Mouse (Mus musculus): ENCODE data around the gene Vps11. TPM values are rescaled to one million over a fixed set of nuclear protein-coding genes. Genes with fewer than 3 reads are reported as not detected.
"Not testable (repeated sequence)": the region's sequence is repeated elsewhere in the genome, so short reads cannot be mapped to it uniquely, and the experiment has no call there.

The Vps11 gene
- polyA plus RNA-seq, 1 experiment from 2014 or later: 34.4 TPM

DNA sequence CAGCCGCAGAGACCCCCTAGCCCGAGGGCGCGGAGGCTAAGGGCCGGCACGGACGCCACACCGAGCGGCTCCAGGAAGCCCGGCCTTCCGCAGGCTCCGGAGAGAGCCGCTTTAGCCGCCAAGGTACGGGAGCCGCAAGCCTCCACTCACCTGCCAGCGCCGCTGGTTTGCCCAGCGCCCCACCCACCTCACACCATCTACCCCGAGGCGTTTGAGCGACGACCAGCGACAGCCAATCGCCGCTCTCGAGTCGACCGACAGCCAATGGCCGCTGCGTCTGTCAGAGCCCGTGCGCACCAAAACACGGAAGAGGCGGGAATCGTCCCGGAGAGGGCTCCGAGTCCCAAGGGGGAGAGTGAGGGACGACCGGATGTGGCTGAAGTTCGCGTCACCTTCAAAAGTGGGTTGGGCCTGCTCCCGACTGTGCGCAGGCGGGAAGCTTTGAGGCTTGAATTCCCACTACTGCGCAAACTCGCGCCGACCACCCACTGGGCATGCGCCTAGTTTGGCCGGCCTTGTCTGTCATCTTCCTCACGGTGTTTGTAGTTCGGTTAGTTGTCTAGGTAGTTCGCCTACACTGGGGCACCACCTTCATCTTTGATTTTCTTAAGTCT, 55.9 kb downstream of the Vps11 start, which contains the start of gene Hinfp:
TSS of gene Hinfp (minus strand) at position 206 of the 614 bp plus-strand sequence.
- H3K4me2 ChIP-seq (ENCODE audit: low read depth, low read length): peak within 1 kb of the TSS; percentile 57
- H3K9ac ChIP-seq (replicated peaks; ENCODE audit: low read depth, low read length): peak within 1 kb of the TSS; percentile 78
- WGBS: under 1% methylated on average over 54 of the region's 54 CpGs

DNA sequence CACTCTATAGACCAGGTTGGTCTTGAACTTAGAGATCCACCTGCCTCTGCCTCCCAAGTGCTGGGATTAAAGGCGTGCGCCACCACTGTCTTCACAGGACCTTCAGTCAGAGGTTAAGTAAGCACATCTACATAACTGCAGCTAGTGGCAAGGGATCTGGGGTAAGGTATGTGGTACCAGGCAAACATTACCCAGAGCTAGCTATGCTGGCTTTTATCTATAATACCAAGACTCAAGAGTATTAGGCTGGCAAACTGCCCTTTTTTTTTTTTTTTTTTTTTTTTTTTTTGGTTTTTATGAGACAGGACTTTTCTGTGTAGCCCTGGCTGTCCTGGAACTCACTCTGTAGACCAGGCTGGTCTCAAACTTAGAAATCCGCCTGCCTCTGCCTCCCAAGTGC, 61.5 kb downstream of the Vps11 start:
- H3K4me3 ChIP-seq (ENCODE audit: low read depth, low read length); ATAC-seq (ENCODE audit: low read depth); H3K27ac ChIP-seq (ENCODE audit: low read depth, low read length); H3K4me2 ChIP-seq (ENCODE audit: low read depth, low read length); H3K27me3 ChIP-seq (ENCODE audit: control insufficient read depth, insufficient read depth, low read length); H3K9me3 ChIP-seq (ENCODE audit: control insufficient read depth, low read length); H3K9ac ChIP-seq (replicated peaks; ENCODE audit: low read depth, low read length): not testable (repeated sequence)
- H3K36me3 ChIP-seq (ENCODE audit: control insufficient read depth, insufficient read depth, low read length): peaks cover 60% of the 10 kb centered on the region
- H3K4me1 ChIP-seq (ENCODE audit: control insufficient read depth, insufficient read depth, low read length): peaks cover 10% of the 10 kb centered on the region
- WGBS: 94% methylated on average over 3 of the region's 3 CpGs

More for the DNA sequence above, 55.9 kb downstream of the Vps11 start, which contains the start of gene Hinfp:
- peak within 1 kb of the TSS; percentile 62 for H3K27ac ChIP-seq (ENCODE audit: low read depth, low read length)
- H3K4me3 ChIP-seq (ENCODE audit: low read depth, low read length): peak within 1 kb of the TSS; percentile 85
- peak; percentile 99 for ATAC-seq (ENCODE audit: low read depth)
- H3K27me3 ChIP-seq (ENCODE audit: control insufficient read depth, insufficient read depth, low read length): no peaks in the 10 kb centered on the region
- peaks cover 17% of the 10 kb centered on the region; the same call in 1 of the 2 replicates for H3K36me3 ChIP-seq (ENCODE audit: control insufficient read depth, insufficient read depth, low read length)
- H3K4me1 ChIP-seq (ENCODE audit: control insufficient read depth, insufficient read depth, low read length): peaks cover 10% of the 10 kb centered on the region
- no peaks in the 10 kb centered on the region for H3K9me3 ChIP-seq (ENCODE audit: control insufficient read depth, low read length)

Small RNAs within 50 kb of the gene (microRNA-seq; reads per million reads assigned to microRNA genes)
- not detected for gene Gm44335
- gene Mir7085: not detected

Other genes with a start within 250 kb of the Vps11 start
- gene Gm49380, start 248.2 kb downstream of the Vps11 start, polyA plus RNA-seq (2014; fragmentation: Nextera tagmentation; extraction: Ambion mirVana): 0.08 and 0.10 TPM in 2 replicates
- gene Rnf26, start 248.2 kb downstream of the Vps11 start, polyA plus RNA-seq (2014; fragmentation: Nextera tagmentation; extraction: Ambion mirVana): 28.9 and 32.6 TPM in 2 replicates
- gene Mcam, start 227.2 kb downstream of the Vps11 start, polyA plus RNA-seq (2014; fragmentation: Nextera tagmentation; extraction: Ambion mirVana): 9.0 and 23.0 TPM in 2 replicates
- 19.7 and 22.6 TPM in 2 replicates for gene Cbl, start 127.6 kb downstream of the Vps11 start, polyA plus RNA-seq (2014; fragmentation: Nextera tagmentation; extraction: Ambion mirVana)
- gene Ccdc153, start 121.0 kb downstream of the Vps11 start, polyA plus RNA-seq (2014; fragmentation: Nextera tagmentation; extraction: Ambion mirVana): not detected in 2 replicates
- 0.12 and 0.23 TPM in 2 replicates for gene Pdzd3, start 110.2 kb downstream of the Vps11 start, polyA plus RNA-seq (2014; fragmentation: Nextera tagmentation; extraction: Ambion mirVana)
- 3.7 and 4.5 TPM in 2 replicates for gene Nlrx1, start 93.1 kb downstream of the Vps11 start, polyA plus RNA-seq (2014; fragmentation: Nextera tagmentation; extraction: Ambion mirVana)
- gene Abcg4, start 73.1 kb downstream of the Vps11 start, polyA plus RNA-seq (2014; fragmentation: Nextera tagmentation; extraction: Ambion mirVana): 21.4 and 25.0 TPM in 2 replicates
- gene Hinfp, start 56.0 kb downstream of the Vps11 start, polyA plus RNA-seq (2014; fragmentation: Nextera tagmentation; extraction: Ambion mirVana): 21.9 and 23.2 TPM in 2 replicates
- 19.0 and 21.9 TPM in 2 replicates for gene C2cd2l, start 41.4 kb downstream of the Vps11 start, polyA plus RNA-seq (2014; fragmentation: Nextera tagmentation; extraction: Ambion mirVana)
- 35.3 and 35.9 TPM in 2 replicates for gene Dpagt1, start 35.7 kb downstream of the Vps11 start, polyA plus RNA-seq (2014; fragmentation: Nextera tagmentation; extraction: Ambion mirVana)
- gene H2afx, start 27.0 kb downstream of the Vps11 start, polyA plus RNA-seq (2014; fragmentation: Nextera tagmentation; extraction: Ambion mirVana): 92.3 and 94.3 TPM in 2 replicates
- gene Hmbs, start 17.4 kb downstream of the Vps11 start, polyA plus RNA-seq (2014; fragmentation: Nextera tagmentation; extraction: Ambion mirVana): 58.3 and 58.4 TPM in 2 replicates
- 20.7 and 27.0 TPM in 2 replicates for gene Hyou1, start 17.8 kb upstream of the Vps11 start, polyA plus RNA-seq (2014; fragmentation: Nextera tagmentation; extraction: Ambion mirVana)
- gene Slc37a4, start 35.2 kb upstream of the Vps11 start, polyA plus RNA-seq (2014; fragmentation: Nextera tagmentation; extraction: Ambion mirVana): 70.9 and 78.8 TPM in 2 replicates
- gene Rps25, start 45.5 kb upstream of the Vps11 start, polyA plus RNA-seq (2014; fragmentation: Nextera tagmentation; extraction: Ambion mirVana): 1,180 and 1,219 TPM in 2 replicates
- 305 and 308 TPM in 2 replicates for gene Trappc4, start 45.9 kb upstream of the Vps11 start, polyA plus RNA-seq (2014; fragmentation: Nextera tagmentation; extraction: Ambion mirVana)
- gene Ccdc84, start 56.9 kb upstream of the Vps11 start, polyA plus RNA-seq (2014; fragmentation: Nextera tagmentation; extraction: Ambion mirVana): 31.1 and 34.5 TPM in 2 replicates
- gene Foxr1, start 79.5 kb upstream of the Vps11 start, polyA plus RNA-seq (2014; fragmentation: Nextera tagmentation; extraction: Ambion mirVana): not detected in 2 replicates
- gene Upk2, start 93.3 kb upstream of the Vps11 start, polyA plus RNA-seq (2014; fragmentation: Nextera tagmentation; extraction: Ambion mirVana): not detected in 2 replicates
- gene Bcl9l, start 121.2 kb upstream of the Vps11 start, polyA plus RNA-seq (2014; fragmentation: Nextera tagmentation; extraction: Ambion mirVana): 11.5 and 12.3 TPM in 2 replicates
- gene Cxcr5, start 200.2 kb upstream of the Vps11 start, polyA plus RNA-seq (2014; fragmentation: Nextera tagmentation; extraction: Ambion mirVana): not detected in 2 replicates
- 20.2 and 33.8 TPM in 2 replicates for gene Ddx6, start 243.2 kb upstream of the Vps11 start, polyA plus RNA-seq (2014; fragmentation: Nextera tagmentation; extraction: Ambion mirVana)